ENCODE assay signal across 19 mouse cellular contexts in the genomic region with DNA sequence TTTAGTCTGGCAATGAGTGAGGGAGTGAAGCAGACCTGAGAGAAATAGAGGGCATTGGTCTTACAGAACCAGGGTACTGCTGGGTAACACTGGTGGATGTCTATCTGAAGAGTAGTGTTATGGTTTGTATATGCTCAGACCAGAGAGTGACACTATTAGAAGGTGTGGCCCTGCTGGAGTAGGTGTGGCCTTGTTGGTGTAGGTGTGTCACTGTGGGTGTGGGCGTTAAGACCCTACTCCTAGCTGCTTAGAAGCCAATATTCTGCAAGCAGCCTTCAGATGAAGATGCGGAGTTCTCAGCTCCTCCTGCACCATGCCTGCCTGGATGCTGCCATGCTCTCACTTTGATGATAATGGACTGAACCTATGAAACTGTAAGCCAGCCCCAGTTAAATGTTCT.
DNase-seq lines count a peak whose midpoint lies in the region; ATAC-seq lines count a peak whose summit lies in the region.
"Had no signal": no experiment of that assay in that cellular context is flagged by ENCODE, and none has a peak within 500 bp of the region (broad histone marks: within the 10 kb centered on the region; RNA-seq: fewer than 3 reads in every experiment).

No protein-coding gene starts in this region.

- no peak for ATAC-seq in hindbrain, embryonic 14.5 days (ENCODE audit: low FRiP score)
- ATAC-seq in liver, embryonic 13.5 days (ENCODE audit: low read depth): peak; percentile 37; the same call in 1 of the 2 replicates
- no peak for ATAC-seq in liver, embryonic 12.5 days
- ATAC-seq in neural tube, embryonic 15.5 days (ENCODE audit: low FRiP score): no peak
- ATAC-seq: activated CD4-positive, CD25-positive, alpha-beta regulatory T cell, adult 4 months; Patski had no signal

- no peak overlapping the region for H3K4me2 ChIP-seq in hindbrain, embryonic 14.5 days (replicated peaks)
- no peak overlapping the region for H3K4me2 ChIP-seq in liver, embryonic 13.5 days
- no peak overlapping the region for H3K4me2 ChIP-seq in liver, embryonic 12.5 days
- no peak overlapping the region for H3K4me2 ChIP-seq in neural tube, embryonic 15.5 days
- H3K4me2 ChIP-seq: embryonic facial prominence, embryonic 13.5 days; forebrain, embryonic 12.5 days; heart, embryonic 13.5 days; hindbrain, embryonic 13.5 days had no signal

- H3K4me3 ChIP-seq in hindbrain, embryonic 14.5 days (replicated peaks; ENCODE audit: low read length): no peak overlapping the region
- H3K4me3 ChIP-seq in hindbrain, embryonic 10.5 days: no peak overlapping the region
- no peak overlapping the region for H3K4me3 ChIP-seq in liver, embryonic 13.5 days (replicated peaks)
- H3K4me3 ChIP-seq in liver, embryonic 12.5 days: no peak overlapping the region
- no peak overlapping the region for H3K4me3 ChIP-seq in neural tube, embryonic 15.5 days (replicated peaks)
- H3K4me3 ChIP-seq: embryonic facial prominence, embryonic 13.5 days; forebrain, embryonic 12.5 days; heart, embryonic 13.5 days; hindbrain, embryonic 13.5 days had no signal

- H3K27me3 ChIP-seq in hindbrain, embryonic 14.5 days (ENCODE audit: control insufficient read depth, insufficient read depth, low read length): no peaks in the 10 kb centered on the region
- no peaks in the 10 kb centered on the region for H3K27me3 ChIP-seq in hindbrain, embryonic 10.5 days (ENCODE audit: insufficient read depth, poor library complexity, severe bottlenecking)
- no peaks in the 10 kb centered on the region for H3K27me3 ChIP-seq in liver, embryonic 13.5 days
- no peaks in the 10 kb centered on the region for H3K27me3 ChIP-seq in liver, embryonic 12.5 days (replicated peaks)
- H3K27me3 ChIP-seq in neural tube, embryonic 15.5 days (replicated peaks): no peaks in the 10 kb centered on the region
- H3K27me3 ChIP-seq: CH12.LX; embryonic facial prominence, embryonic 13.5 days; forebrain, embryonic 12.5 days; heart, embryonic 13.5 days; hindbrain, embryonic 13.5 days; Patski had no signal

- no peaks in the 10 kb centered on the region for H3K9me3 ChIP-seq in hindbrain, embryonic 14.5 days (ENCODE audit: control insufficient read depth, low read length)
- no peaks in the 10 kb centered on the region for H3K9me3 ChIP-seq in hindbrain, embryonic 10.5 days
- H3K9me3 ChIP-seq in liver, embryonic 13.5 days (replicated peaks): no peaks in the 10 kb centered on the region
- no peaks in the 10 kb centered on the region for H3K9me3 ChIP-seq in liver, embryonic 12.5 days (replicated peaks)
- no peaks in the 10 kb centered on the region for H3K9me3 ChIP-seq in neural tube, embryonic 15.5 days (replicated peaks)
- H3K9me3 ChIP-seq: embryonic facial prominence, embryonic 13.5 days; forebrain, embryonic 12.5 days; heart, embryonic 13.5 days; hindbrain, embryonic 13.5 days had no signal

- 90% methylated on average over 2 of the region's 2 CpGs for WGBS in hindbrain, embryonic 14.5 days
- WGBS in hindbrain, embryonic 10.5 days: 77% methylated on average over 2 of the region's 2 CpGs
- 66% methylated on average over 2 of the region's 2 CpGs for WGBS in liver, embryonic 13.5 days (ENCODE audit: insufficient replicate concordance)
- 64% methylated on average over 2 of the region's 2 CpGs for WGBS in liver, embryonic 12.5 days (ENCODE audit: insufficient replicate concordance)
- WGBS in neural tube, embryonic 15.5 days: 87% methylated on average over 2 of the region's 2 CpGs

- H3K9ac ChIP-seq in hindbrain, embryonic 14.5 days: no peak overlapping the region
- 0 out of 2 replicates have a peak overlapping the region, but pooled peaks have one; percentile 11 for H3K9ac ChIP-seq in liver, embryonic 13.5 days
- no peak overlapping the region for H3K9ac ChIP-seq in liver, embryonic 12.5 days
- H3K9ac ChIP-seq in neural tube, embryonic 15.5 days (replicated peaks): no peak overlapping the region
- H3K9ac ChIP-seq: embryonic facial prominence, embryonic 13.5 days; forebrain, embryonic 12.5 days; heart, embryonic 13.5 days; hindbrain, embryonic 13.5 days had no signal

- H3K4me1 ChIP-seq in hindbrain, embryonic 14.5 days (replicated peaks; ENCODE audit: control insufficient read depth, insufficient read depth, low read length): no peaks in the 10 kb centered on the region
- H3K4me1 ChIP-seq in hindbrain, embryonic 10.5 days (replicated peaks): peaks cover 4% of the 10 kb centered on the region; the same call in 1 of the 2 replicates
- H3K4me1 ChIP-seq in liver, embryonic 13.5 days (replicated peaks): peaks cover 47% of the 10 kb centered on the region
- H3K4me1 ChIP-seq in liver, embryonic 12.5 days: peaks cover 48% of the 10 kb centered on the region
- H3K4me1 ChIP-seq in neural tube, embryonic 15.5 days: 0 out of 2 replicates have a peak, but pooled peaks cover 2% of the 10 kb centered on the region

- H3K27ac ChIP-seq in hindbrain, embryonic 14.5 days: 0 out of 2 replicates have a peak overlapping the region, but pooled peaks have one; percentile 3
- H3K27ac ChIP-seq in hindbrain, embryonic 10.5 days: no peak overlapping the region
- no peak overlapping the region; the same call in 1 of the 2 replicates for H3K27ac ChIP-seq in liver, embryonic 13.5 days
- H3K27ac ChIP-seq in liver, embryonic 12.5 days: no peak overlapping the region
- H3K27ac ChIP-seq in neural tube, embryonic 15.5 days (replicated peaks): peak overlapping the region; percentile 56
- H3K27ac ChIP-seq: embryonic facial prominence, embryonic 13.5 days; forebrain, embryonic 12.5 days; heart, embryonic 13.5 days; hindbrain, embryonic 13.5 days had no signal

- no peak for DNase-seq in hindbrain, embryonic 14.5 days (ENCODE audit: low spot score)
- DNase-seq in hindbrain, embryonic 10.5 days (ENCODE audit: low spot score): no peak
- no peak for DNase-seq in liver, embryonic 13.5 days
- no peak for DNase-seq in neural tube, embryonic 10.5 days (ENCODE audit: extremely low spot score, low spot score)
- DNase-seq: adrenal gland, postnatal 14 days; cerebellum, adult 11-12 months; cerebellum, adult 9-10 months; cerebellum, postnatal 25 days; gastrocnemius, postnatal 10 days; heart, postnatal 36 days had no signal

- no peaks in the 10 kb centered on the region for H3K36me3 ChIP-seq in hindbrain, embryonic 14.5 days (replicated peaks; ENCODE audit: control insufficient read depth, insufficient read depth)
- H3K36me3 ChIP-seq in hindbrain, embryonic 10.5 days: no peaks in the 10 kb centered on the region
- no peaks in the 10 kb centered on the region for H3K36me3 ChIP-seq in liver, embryonic 13.5 days
- H3K36me3 ChIP-seq in liver, embryonic 12.5 days: no peaks in the 10 kb centered on the region
- no peaks in the 10 kb centered on the region for H3K36me3 ChIP-seq in neural tube, embryonic 15.5 days
- H3K36me3 ChIP-seq: embryonic facial prominence, embryonic 13.5 days; forebrain, embryonic 12.5 days; heart, embryonic 13.5 days; hindbrain, embryonic 13.5 days had no signal

Comparison
In these comparisons a context has a peak if more than half of its experiments do, and no peak if none do; other contexts are left out.
1. H3K27ac ChIP-seq: peak in hindbrain, embryonic 14.5 days (single experiment) and neural tube, embryonic 15.5 days (single experiment); none in hindbrain, embryonic 10.5 days (single experiment), liver, embryonic 13.5 days (single experiment) and liver, embryonic 12.5 days (single experiment).